Mouse (Mus musculus) liver, embryonic 14.5 days (tissue): Measurements from ENCODE around the gene Daam2.

ENCODE experiments used
- CTCF ChIP-seq: IDR thresholded peaks from 2 replicates; pipeline ENCODE4 v1.5.1; 2016; ENCODE audit warnings: antibody characterized with exemption, low read depth, control low read depth
- EP300 ChIP-seq: IDR thresholded peaks from 2 replicates; pipeline ENCODE4 v1.6.1; 2016; ENCODE audit warnings: antibody characterized with exemption, low read depth

- TF ChIP-seq CTCF: no peak
- TF ChIP-seq EP300: no peak
Observed at GRCm38 (mm10) chr17:49456334-49456733, 107.8 kb downstream of the Daam2 start.
